Mouse (Mus musculus): Measurements from ENCODE around the gene Tfrc. TPM values are rescaled to one million over a fixed set of nuclear protein-coding genes. Genes with fewer than 3 reads are reported as not detected.

Tfrc gene
- polyA plus RNA-seq, 1 experiment from 2014 or later, result 23.7 TPM

DNA sequence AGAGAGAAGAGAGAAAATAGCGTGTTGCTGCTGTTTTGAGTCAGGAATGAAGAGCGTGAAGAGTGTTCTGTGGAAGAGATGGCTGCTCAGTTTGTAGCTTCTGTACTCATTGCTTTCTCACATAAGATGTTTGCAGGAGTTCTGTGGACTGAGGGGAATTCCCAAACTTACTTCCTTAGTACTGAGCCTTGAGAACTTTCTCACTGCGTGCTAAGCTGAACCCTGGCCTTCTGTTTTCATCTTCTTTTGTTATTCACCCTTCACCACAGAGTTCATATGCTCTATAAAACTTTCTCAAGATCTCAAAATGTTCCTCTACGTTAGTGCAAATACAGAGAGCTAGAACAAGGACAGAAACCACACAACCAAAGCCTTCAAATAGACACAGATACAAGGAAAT, 36.2 kb upstream of the Tfrc start:
- Histone ChIP-seq H3K4me1 (replicated peaks; ENCODE audit: control insufficient read depth, insufficient read depth, low read length) (no peaks in the 10 kb centered on the region), H3K9ac (ENCODE audit: low read depth, low read length) (no peak overlapping the region), H3K4me3 (ENCODE audit: low read depth, low read length) (no peak overlapping the region), H3K27ac (ENCODE audit: low read depth, low read length) (no peak overlapping the region), H3K27me3 (replicated peaks; ENCODE audit: control insufficient read depth, insufficient read depth, low read length) (no peaks in the 10 kb centered on the region), H3K36me3 (ENCODE audit: control insufficient read depth, insufficient read depth) (no peaks in the 10 kb centered on the region), H3K9me3 (ENCODE audit: control insufficient read depth) (no peaks in the 10 kb centered on the region), H3K4me2 (replicated peaks; ENCODE audit: low read depth) (no peak overlapping the region)
- TF ChIP-seq CTCF (IDR thresholded peaks at IDR 0.05; ENCODE audit: low read depth), result no peak
- ATAC-seq, result no peak
- WGBS, result 71% methylated on average over 4 of the region's 4 CpGs

DNA sequence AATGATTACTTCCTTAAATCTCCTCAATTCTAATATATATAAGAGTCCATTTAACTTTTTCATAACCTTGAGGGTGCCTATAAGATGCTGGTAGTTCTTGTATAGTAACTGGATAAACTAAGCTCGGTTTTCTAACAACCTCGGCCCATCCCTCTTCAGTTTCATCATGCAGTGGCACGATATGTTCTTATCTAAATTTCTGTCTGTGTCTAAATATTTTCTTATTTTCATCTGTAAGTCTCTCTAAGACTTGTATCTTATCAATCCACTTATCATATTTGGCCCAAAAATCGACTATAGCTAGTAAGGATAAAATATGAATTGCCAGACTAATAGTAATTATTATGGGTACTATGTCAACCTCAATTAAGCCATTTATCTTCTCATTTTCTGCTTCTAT, 22.2 kb upstream of the Tfrc start:
- Histone ChIP-seq H3K27me3 (replicated peaks; ENCODE audit: control insufficient read depth, insufficient read depth, low read length) (no peaks in the 10 kb centered on the region), H3K27ac (ENCODE audit: low read depth, low read length) (no peak overlapping the region), H3K36me3 (ENCODE audit: control insufficient read depth, insufficient read depth) (no peaks in the 10 kb centered on the region), H3K4me1 (replicated peaks; ENCODE audit: control insufficient read depth, insufficient read depth, low read length) (no peaks in the 10 kb centered on the region; the same call in 1 of the 2 replicates), H3K4me3 (ENCODE audit: low read depth, low read length) (no peak overlapping the region), H3K9me3 (ENCODE audit: control insufficient read depth) (no peaks in the 10 kb centered on the region), H3K4me2 (replicated peaks; ENCODE audit: low read depth) (no peak overlapping the region), H3K9ac (ENCODE audit: low read depth, low read length) (no peak overlapping the region)
- TF ChIP-seq CTCF (IDR thresholded peaks at IDR 0.05; ENCODE audit: low read depth), result no peak
- WGBS, result 85% methylated on average over 4 of the region's 4 CpGs
- ATAC-seq, result no peak

DNA sequence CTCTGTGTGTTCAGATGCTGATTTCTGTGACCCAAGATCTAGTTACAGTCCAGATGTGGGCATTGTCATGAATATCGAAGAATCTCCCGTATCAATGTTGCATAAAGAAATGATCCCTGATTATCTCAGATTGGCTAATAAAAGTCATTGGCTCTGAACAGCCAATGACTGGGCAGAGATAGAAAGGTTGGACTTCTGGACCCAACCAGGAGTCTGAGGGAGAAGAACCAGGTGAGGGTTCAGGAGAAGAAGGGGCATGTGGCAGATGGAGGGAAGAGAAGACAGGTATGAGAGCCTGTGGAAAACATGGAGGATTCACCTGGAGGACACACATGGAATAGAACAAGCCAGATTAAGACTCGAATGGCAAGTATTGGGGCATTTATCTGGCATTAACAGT, 20.2 kb upstream of the Tfrc start:
- H3K27ac ChIP-seq (ENCODE audit: low read depth, low read length), result no peak overlapping the region
- H3K4me2 ChIP-seq (replicated peaks; ENCODE audit: low read depth), result no peak overlapping the region
- H3K36me3 ChIP-seq (ENCODE audit: control insufficient read depth, insufficient read depth), result no peaks in the 10 kb centered on the region
- H3K27me3 ChIP-seq (replicated peaks; ENCODE audit: control insufficient read depth, insufficient read depth, low read length), result no peaks in the 10 kb centered on the region
- 69% methylated on average over 3 of the region's 3 CpGs for WGBS
- no peak overlapping the region for H3K4me3 ChIP-seq (ENCODE audit: low read depth, low read length)
- no peak for TF ChIP-seq CTCF (IDR thresholded peaks at IDR 0.05; ENCODE audit: low read depth)
- no peaks in the 10 kb centered on the region for H3K9me3 ChIP-seq (ENCODE audit: control insufficient read depth)
- H3K9ac ChIP-seq (ENCODE audit: low read depth, low read length), result no peak overlapping the region
- H3K4me1 ChIP-seq (replicated peaks; ENCODE audit: control insufficient read depth, insufficient read depth, low read length), result no peaks in the 10 kb centered on the region; the same call in 1 of the 2 replicates
- peak; percentile 66; the same call in 1 of the 2 replicates for ATAC-seq

DNA sequence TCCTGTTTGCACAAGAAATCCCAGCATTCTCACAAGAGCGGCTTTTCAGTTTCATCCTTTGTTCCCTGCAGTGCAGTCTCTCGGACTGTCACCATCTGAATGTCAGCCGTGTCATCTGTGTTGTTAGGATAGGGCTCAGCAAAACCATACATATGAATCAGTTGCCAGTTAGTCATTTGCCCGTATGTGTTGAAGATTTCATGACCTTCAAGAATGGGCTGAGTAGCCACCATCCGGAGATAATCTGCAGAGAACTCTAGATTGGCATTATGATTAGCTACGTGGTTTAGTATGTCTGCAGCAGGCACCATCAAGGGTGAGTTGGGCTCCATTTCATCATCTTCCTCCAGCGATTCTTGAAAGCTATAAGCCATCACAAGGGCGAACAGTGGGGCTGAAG, 17.2 kb upstream of the Tfrc start:
- no peak for TF ChIP-seq CTCF (IDR thresholded peaks at IDR 0.05; ENCODE audit: low read depth)
- no peaks in the 10 kb centered on the region; the same call in 1 of the 2 replicates for H3K4me1 ChIP-seq (replicated peaks; ENCODE audit: control insufficient read depth, insufficient read depth, low read length)
- H3K4me2 ChIP-seq (replicated peaks; ENCODE audit: low read depth), result no peak overlapping the region
- WGBS, result 91% methylated on average over 8 of the region's 8 CpGs
- no peaks in the 10 kb centered on the region for H3K36me3 ChIP-seq (ENCODE audit: control insufficient read depth, insufficient read depth)
- no peak for ATAC-seq
- H3K9ac ChIP-seq (ENCODE audit: low read depth, low read length), result no peak overlapping the region
- no peak overlapping the region for H3K4me3 ChIP-seq (ENCODE audit: low read depth, low read length)
- H3K27me3 ChIP-seq (replicated peaks; ENCODE audit: control insufficient read depth, insufficient read depth, low read length), result no peaks in the 10 kb centered on the region
- no peaks in the 10 kb centered on the region for H3K9me3 ChIP-seq (ENCODE audit: control insufficient read depth)
- no peak overlapping the region for H3K27ac ChIP-seq (ENCODE audit: low read depth, low read length)

DNA sequence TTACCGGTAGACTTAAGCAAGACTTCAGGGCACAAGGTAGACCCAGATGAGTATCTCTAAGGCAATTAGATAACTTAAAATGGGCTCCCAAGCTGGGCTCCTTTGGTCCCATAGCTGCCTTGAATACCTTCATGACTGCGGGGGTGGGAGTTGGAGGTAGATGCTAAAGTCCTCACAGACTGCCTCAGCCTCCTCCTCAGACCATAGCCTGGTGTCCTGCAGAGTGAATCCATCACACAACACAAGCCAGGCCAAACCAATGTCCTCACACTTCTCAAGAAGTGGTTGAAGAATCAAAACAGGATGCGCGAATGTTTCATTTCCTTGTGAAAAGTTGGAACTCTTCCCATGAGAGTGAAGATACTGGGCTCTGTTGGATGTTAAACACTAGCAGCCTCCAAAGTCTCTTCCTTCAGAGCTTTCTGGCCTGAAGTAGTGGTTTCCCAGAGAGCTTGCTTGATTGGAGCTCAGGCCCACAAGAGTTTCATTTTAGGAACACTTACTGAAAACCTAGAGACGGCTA, 15.4 kb upstream of the Tfrc start:
- H3K27ac ChIP-seq (ENCODE audit: low read depth, low read length), result no peak overlapping the region
- no peaks in the 10 kb centered on the region for H3K36me3 ChIP-seq (ENCODE audit: control insufficient read depth, insufficient read depth)
- WGBS, result 85% methylated on average over 5 of the region's 5 CpGs
- no peaks in the 10 kb centered on the region for H3K27me3 ChIP-seq (replicated peaks; ENCODE audit: control insufficient read depth, insufficient read depth, low read length)
- no peak overlapping the region for H3K4me3 ChIP-seq (ENCODE audit: low read depth, low read length)
- no peak for ATAC-seq
- TF ChIP-seq CTCF (IDR thresholded peaks at IDR 0.05; ENCODE audit: low read depth), result no peak
- no peak overlapping the region for H3K9ac ChIP-seq (ENCODE audit: low read depth, low read length)
- no peak overlapping the region for H3K4me2 ChIP-seq (replicated peaks; ENCODE audit: low read depth)
- H3K4me1 ChIP-seq (replicated peaks; ENCODE audit: control insufficient read depth, insufficient read depth, low read length), result no peaks in the 10 kb centered on the region; the same call in 1 of the 2 replicates
- H3K9me3 ChIP-seq (ENCODE audit: control insufficient read depth), result no peaks in the 10 kb centered on the region

DNA sequence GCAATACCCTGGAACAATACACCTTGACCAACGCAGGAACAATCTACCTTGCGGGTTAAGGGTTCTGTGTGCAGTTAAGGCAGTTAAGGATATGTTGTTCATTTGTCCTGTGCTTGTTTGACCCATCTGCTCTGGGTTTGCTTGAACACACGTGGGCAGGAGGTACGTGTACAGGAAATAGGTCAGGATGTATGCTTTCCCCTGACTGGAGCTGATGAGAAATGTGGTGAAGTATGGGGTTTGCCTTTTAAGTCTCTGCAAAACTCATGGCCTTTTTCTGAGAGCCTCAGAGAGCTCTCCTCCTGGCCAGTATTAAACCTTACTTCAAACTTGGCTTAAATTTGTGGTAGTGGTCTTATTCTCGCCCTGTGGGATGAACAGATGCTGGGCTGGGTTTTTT, 14.8 kb upstream of the Tfrc start:
- Histone ChIP-seq H3K4me3 (ENCODE audit: low read depth, low read length) (no peak overlapping the region), H3K9me3 (ENCODE audit: control insufficient read depth) (no peaks in the 10 kb centered on the region), H3K4me2 (replicated peaks; ENCODE audit: low read depth) (no peak overlapping the region), H3K27ac (ENCODE audit: low read depth, low read length) (no peak overlapping the region), H3K36me3 (ENCODE audit: control insufficient read depth, insufficient read depth) (no peaks in the 10 kb centered on the region), H3K9ac (ENCODE audit: low read depth, low read length) (no peak overlapping the region), H3K4me1 (replicated peaks; ENCODE audit: control insufficient read depth, insufficient read depth, low read length) (no peaks in the 10 kb centered on the region; the same call in 1 of the 2 replicates), H3K27me3 (replicated peaks; ENCODE audit: control insufficient read depth, insufficient read depth, low read length) (no peaks in the 10 kb centered on the region)
- 67% methylated on average over 5 of the region's 5 CpGs for WGBS
- no peak for TF ChIP-seq CTCF (IDR thresholded peaks at IDR 0.05; ENCODE audit: low read depth)
- ATAC-seq, result no peak

DNA sequence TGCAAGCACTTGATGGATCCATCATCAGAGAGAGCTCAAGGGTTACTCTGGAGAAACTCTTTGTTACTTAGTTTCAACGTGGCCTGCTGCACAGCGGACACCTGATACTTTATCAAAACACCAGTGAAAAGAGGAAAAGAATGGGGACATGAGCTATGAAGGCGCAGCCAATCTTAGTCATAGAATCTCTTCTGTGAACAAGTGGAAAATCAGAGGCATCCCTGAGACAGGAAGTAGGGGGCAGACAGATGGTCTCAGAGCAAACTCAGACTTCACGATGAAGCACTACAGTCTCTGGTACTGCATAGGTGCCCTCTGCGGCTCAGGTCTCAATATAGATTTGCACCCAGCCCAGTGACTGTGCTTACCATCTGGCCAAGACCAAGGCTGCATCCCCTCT, 14.0 kb upstream of the Tfrc start:
- Histone ChIP-seq H3K4me1 (replicated peaks; ENCODE audit: control insufficient read depth, insufficient read depth, low read length) (no peaks in the 10 kb centered on the region; the same call in 1 of the 2 replicates), H3K4me3 (ENCODE audit: low read depth, low read length) (no peak overlapping the region), H3K27ac (ENCODE audit: low read depth, low read length) (no peak overlapping the region), H3K9ac (ENCODE audit: low read depth, low read length) (no peak overlapping the region), H3K4me2 (replicated peaks; ENCODE audit: low read depth) (no peak overlapping the region), H3K36me3 (ENCODE audit: control insufficient read depth, insufficient read depth) (no peaks in the 10 kb centered on the region), H3K27me3 (replicated peaks; ENCODE audit: control insufficient read depth, insufficient read depth, low read length) (no peaks in the 10 kb centered on the region), H3K9me3 (ENCODE audit: control insufficient read depth) (no peaks in the 10 kb centered on the region)
- ATAC-seq, result no peak
- no peak for TF ChIP-seq CTCF (IDR thresholded peaks at IDR 0.05; ENCODE audit: low read depth)
- 78% methylated on average over 5 of the region's 5 CpGs for WGBS
